Mouse (Mus musculus) left cerebral cortex, postnatal 25 days (tissue): ENCODE results near the gene Tmem87a. TPM values are rescaled to one million over a fixed set of nuclear protein-coding genes. Genes with fewer than 3 reads are reported as not detected.

Experiments used
- DNase-seq, 2 experiments: peaks; one replicate each; pipeline ENCODE4 v3.0.0; 2022; ENCODE audit warnings: low spot score in 2 of 2, mixed read lengths in 1 of 2
- intact Hi-C: fragments of 180-260 bp; cut with DNase I; formaldehyde crosslinking; loops from one replicate; pipeline ENCODE4 v1.15.1; 2025
- total RNA-seq, 2 experiments: library from RNA; stranded (reverse); gene quantifications; 2 replicates each; pipeline ENCODE4 v1.2.3; 2021

The Tmem87a gene
- total RNA-seq, result 10 to 100 TPM; 41.3 to 44.4 TPM

DNA sequence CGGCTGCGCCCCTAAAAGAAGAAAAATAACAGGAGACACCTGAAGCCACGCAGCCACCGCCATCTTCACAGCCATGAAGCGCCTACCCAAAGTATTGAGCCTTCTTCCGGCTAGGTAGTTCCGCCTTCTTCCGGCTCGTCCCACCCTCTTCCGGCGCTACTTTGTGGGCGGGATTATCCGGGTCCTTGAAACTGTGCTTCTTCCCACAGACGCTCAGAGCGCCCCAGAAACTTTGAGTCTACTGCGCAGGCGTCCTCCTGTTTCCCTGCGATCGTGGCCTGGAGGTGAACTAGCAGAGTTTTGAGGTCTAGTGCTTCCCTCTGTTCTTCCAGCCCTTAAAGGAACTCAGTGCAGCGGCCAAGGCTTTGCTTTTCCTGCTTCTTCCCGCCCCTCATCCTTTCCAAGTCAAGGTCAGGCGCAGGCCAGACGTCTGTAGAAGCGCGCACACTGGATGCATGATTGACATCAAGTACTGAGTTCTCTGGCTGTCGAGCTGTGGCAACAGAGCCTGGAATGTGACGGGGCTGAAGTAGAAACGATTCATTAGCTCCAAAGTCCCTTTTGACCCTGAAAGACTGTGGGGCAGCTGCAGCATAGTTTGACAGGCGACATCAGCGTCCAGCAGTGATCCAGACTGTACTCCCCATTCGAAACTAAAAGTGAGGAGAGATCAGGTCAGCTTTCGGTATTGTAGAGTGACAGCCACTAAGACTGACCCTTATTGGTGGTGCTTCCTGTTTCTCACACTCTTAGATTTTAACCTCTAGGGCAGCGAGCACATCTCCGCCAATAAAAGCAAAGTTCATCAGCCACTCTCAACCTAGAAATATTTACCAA lies at the start of gene Tmem87a:
Tmem87a (minus strand) TSS at position 128 of the 837 bp plus-strand sequence.
- intact Hi-C loops, result no loop called here
- peak; percentile 95 to 99 for DNase-seq

- intact Hi-C loops, result no loop called here
Measured at GRCm38 (mm10) chr2:120452600-120452999, 48.7 kb upstream of the Tmem87a start.

DNA sequence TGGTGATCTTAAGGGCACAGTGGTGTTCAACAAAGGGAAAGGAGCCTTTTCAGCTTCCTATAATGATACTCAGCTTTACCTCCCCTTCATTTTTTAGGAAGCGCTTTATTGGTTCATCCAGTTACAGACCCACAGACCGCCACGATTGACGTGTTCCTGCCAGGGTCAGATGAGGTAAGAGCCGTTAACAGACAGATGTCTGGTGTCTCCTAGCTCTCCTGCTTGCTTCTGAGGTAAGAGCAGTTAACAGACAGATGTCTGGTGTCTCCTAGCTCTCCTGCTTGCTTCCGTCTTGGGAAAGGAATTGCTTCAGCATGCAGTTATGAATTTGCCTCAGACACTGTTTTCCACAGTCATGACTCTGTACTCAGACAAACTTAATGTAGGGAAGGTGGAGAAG lies 46.8 kb upstream of the Tmem87a start:
- no peak for DNase-seq
- intact Hi-C loops, result no loop called here

More at GRCm38 (mm10) chr2:120452600-120452999, 48.7 kb upstream of the Tmem87a start:
- peak in 1 of 2 experiments; percentile 14 for DNase-seq

DNA sequence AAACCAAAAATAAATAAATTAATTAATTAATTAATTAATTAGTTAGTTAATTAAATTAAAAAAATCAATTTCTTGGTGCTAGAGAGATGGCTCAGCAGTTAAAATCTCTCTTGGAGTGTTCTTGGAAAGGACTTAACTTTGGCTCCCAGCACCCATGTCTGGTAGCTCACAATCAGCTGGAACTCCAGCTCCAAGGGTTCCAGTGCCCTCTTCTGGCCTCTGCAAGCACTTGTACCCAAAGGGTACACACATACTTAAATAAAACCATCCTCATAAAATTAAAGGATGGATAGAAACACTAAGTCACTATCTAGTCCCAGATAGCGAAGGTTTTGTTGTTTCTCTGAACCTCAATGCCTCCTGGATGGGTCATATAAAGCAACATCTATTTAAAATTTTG lies 43.4 kb upstream of the Tmem87a start:
- no peak for DNase-seq
- intact Hi-C loops, result no loop called here

GRCm38 (mm10) chr2:120446373-120446772 lies 42.5 kb upstream of the Tmem87a start:
- intact Hi-C loops, result no loop called here
- no peak for DNase-seq

- intact Hi-C loops, result no loop called here
- DNase-seq, result no peak
Measured at GRCm38 (mm10) chr2:120444486-120444885, 40.6 kb upstream of the Tmem87a start.

- intact Hi-C loops, result no loop called here
- no peak for DNase-seq
Measured at GRCm38 (mm10) chr2:120424386-120424785, 20.5 kb upstream of the Tmem87a start.

DNA sequence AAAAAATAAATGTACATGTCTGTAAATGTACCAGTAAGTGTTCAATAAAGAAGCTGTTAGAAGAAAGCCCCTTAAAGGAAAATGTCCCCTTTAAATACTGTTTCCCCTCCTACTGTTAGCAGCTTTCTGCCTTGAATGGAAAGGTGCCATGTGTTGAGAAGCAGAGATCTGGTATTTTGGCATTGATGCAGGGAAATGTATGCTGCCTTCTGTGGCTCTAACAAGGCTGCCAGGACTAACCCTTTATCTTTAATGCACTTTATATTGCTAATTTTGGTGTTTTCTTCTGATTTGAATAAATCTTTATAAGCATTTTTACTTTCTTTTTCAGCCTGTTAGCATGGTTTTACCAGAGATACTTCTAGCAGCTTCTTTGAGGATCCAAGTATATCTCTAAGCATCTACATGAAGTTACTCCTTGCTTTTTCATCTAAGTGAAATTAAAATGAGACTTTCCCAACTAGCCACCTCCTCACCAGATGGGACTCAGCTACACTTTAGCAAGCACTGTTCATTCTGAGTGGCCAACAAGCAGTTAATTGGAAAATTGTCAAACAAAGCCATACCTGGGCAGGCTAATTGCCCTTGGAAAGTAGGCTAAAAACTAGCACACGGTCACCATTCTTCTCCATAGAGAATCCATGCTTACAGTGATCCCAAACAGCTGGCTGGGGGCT lies 11.0 kb upstream of the Tmem87a start:
- intact Hi-C loops, result no loop called here
- peak; percentile 10 to 84 for DNase-seq

- intact Hi-C loops, result no loop called here
- DNase-seq, result peak in 1 of 2 experiments; percentile 34
Measured at GRCm38 (mm10) chr2:120414113-120414512, 10.2 kb upstream of the Tmem87a start.

DNA sequence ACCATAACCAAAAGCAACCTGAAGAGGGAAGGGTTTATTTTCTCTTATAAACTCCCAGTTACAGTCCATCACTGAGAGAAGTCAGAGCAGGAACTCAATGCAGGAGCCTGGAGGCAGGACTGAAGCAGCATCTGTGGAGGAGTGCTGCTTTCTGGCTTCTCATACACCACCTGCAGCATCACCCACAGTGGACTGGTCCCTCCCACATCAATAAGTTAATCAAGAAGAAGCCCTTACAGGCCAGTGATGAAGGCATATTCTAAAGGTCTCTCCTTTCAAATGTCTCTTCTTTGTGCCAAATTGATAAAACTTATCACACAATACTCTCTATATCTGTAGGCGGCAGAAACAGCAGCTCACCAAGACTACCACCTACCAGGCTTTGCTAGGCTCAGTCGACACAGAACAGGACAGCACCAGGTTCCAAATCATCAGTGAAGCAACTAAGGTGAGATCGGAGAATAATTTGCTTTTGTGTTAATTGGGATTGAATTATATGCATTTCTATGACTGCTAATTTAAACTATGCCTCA lies 7.2 kb upstream of the Tmem87a start:
- no peak for DNase-seq
- intact Hi-C loops, result no loop called here

DNA sequence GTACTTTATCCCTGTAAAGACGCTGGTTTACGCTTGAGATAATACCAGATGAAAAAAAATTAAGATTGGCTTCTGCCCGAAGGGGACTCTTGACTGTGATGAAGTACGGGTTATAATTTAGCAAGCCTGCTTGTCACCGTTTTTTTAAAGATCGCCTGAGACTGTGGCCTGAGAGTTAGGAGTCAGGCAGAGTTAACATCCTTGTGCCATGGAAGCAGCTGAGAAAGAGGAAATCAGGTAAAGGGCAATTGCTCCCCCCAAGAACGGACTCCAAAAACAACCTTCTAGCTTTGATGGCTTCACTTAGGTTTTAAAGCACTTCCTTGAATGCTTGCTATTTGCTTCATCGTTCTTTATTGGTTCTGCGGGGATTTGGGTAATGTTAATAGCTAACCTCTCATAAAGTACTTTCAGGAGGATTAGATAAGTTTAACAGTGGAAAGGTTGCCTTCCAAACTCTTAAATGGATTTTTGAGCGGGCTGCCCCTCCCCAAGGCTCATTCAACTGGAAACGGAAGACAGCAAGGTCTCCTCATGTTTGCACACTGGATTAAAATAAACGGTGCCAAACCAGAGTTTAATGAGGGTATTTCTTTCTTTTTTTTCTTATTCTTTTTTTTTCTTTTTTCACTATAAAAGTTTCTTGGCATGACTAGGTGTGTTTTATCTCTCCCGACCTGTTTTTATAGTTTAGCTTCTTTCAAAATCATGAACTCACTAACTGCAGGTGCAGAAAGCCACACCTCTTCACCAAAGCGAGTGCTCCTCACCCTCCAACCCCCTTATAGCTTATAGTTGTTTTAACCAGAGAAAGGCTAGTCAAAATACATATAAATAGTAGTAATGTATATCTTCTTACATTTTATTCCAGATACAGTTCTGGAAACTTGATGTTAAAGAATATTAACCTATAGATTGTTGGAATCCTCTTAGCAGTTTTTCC lies 1.2 kb upstream of the Tmem87a start:
- intact Hi-C loops, result no loop called here
- peak in 1 of 2 experiments; percentile 12 for DNase-seq

GRCm38 (mm10) chr2:120403653-120403985 lies 294 bp downstream of the Tmem87a start, which contains the start of gene Ganc:
TSS of gene Ganc (plus strand) at chr2:120403896.
- no peak for DNase-seq
- intact Hi-C loops, result no loop called here

DNA sequence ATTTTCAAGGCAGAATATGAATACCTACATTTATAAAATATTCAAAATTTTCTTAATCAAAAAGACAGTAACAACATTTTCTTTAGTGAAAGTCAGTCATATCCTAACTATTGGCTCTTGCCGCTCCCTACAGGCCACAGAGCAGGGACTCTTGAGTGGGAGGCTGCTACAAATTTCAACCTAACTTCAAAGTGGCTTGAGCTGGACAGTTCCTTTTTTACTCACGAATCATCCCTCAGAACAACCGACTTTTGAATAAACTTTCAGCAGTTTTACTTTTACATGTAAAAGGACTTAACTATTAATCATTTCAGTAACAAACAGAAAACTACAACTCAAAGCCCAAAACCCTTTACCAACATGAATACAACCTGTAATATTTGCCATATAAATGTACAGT lies 1.1 kb downstream of the Tmem87a start:
- intact Hi-C loops, result no loop called here
- DNase-seq, result no peak

GRCm38 (mm10) chr2:120397951-120398350 lies 6.0 kb downstream of the Tmem87a start:
- no peak for DNase-seq
- intact Hi-C loops, result loop anchor here (10.0 kb wide), 1 partner anchor 127 kb away; no protein-coding TSS in a partner anchor

DNA sequence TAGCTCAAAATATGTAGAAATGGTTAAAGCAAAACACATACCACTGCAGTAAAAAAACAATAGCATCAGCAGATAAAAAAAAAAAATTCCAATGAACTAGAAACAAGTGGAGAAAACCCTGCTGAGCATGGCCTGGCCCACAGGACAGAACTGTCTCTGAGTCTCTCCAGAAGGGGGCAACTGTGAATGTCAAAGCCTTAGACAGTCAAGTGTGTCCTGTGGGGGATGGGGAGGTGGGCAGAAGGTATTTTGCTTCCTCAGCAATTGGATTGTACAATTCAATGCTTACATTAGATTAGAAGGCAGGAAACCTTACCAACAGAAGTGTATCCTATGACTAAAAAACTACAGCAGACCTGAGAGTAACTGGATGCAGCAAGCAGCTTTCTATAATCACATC lies 11.5 kb downstream of the Tmem87a start:
- no peak for DNase-seq
- intact Hi-C loops, result loop anchor here (10.0 kb wide), 1 partner anchor 132 kb away; no protein-coding TSS in a partner anchor

- DNase-seq, result no peak
- intact Hi-C loops, result loop anchor here (10.0 kb wide), 1 partner anchor 134 kb away; no protein-coding TSS in a partner anchor
Measured at GRCm38 (mm10) chr2:120390934-120391333, 13.0 kb downstream of the Tmem87a start.

- intact Hi-C loops, result no loop called here
- DNase-seq, result no peak
Measured at GRCm38 (mm10) chr2:120389376-120389775, 14.5 kb downstream of the Tmem87a start.

GRCm38 (mm10) chr2:120387291-120387690 lies 16.6 kb downstream of the Tmem87a start:
- DNase-seq, result no peak
- intact Hi-C loops, result no loop called here

GRCm38 (mm10) chr2:120386264-120386663 lies 17.6 kb downstream of the Tmem87a start:
- DNase-seq, result no peak
- intact Hi-C loops, result no loop called here
